Mouse (Mus musculus): ENCODE data around the gene Slain1. TPM values are rescaled to one million over a fixed set of nuclear protein-coding genes. Genes with fewer than 3 reads are reported as not detected.
"Not testable (repeated sequence)": the region's sequence is repeated elsewhere in the genome, so short reads cannot be mapped to it uniquely, and the experiment has no call there.

Slain1 gene
- polyA plus RNA-seq, 1 experiment from 2014 or later = 4.6 TPM

DNA sequence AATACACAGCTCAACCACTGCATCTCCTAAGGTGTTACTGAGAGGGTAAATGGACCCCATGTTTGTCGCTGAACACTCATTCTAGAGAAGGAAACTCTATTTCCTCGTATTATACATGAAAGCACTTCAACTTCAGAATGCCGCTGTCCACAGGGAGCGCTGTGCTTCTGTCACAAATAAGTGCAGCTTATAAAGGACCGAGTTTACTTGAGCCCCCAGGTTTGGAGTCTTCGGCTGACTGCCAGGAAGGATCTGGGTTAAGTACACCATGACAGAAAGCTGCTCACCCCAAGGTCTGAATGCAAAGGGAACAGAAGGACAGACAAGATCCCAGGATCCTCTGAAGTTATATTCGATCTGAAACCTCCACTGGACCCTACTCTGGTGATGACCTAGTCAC lies 91.2 kb downstream of the Slain1 start:
- DNase-seq (ENCODE audit: low spot score) = no peak
- H3K4me1 ChIP-seq = no peaks in the 10 kb centered on the region
- no peak overlapping the region for H3K27ac ChIP-seq (replicated peaks)
- no peaks in the 10 kb centered on the region for H3K9me3 ChIP-seq (replicated peaks)
- no peaks in the 10 kb centered on the region for H3K27me3 ChIP-seq (ENCODE audit: low read depth, poor library complexity, severe bottlenecking)
- no peaks in the 10 kb centered on the region for H3K36me3 ChIP-seq
- no peak overlapping the region for H3K4me3 ChIP-seq
- 87% methylated on average over 7 of the region's 7 CpGs for WGBS

- no peak for DNase-seq (ENCODE audit: low spot score)
- H3K27me3 ChIP-seq (ENCODE audit: low read depth, poor library complexity, severe bottlenecking) = no peaks in the 10 kb centered on the region
- no peaks in the 10 kb centered on the region for H3K36me3 ChIP-seq
- WGBS = 84% methylated on average over 8 of the region's 8 CpGs
- H3K9me3 ChIP-seq (replicated peaks) = no peaks in the 10 kb centered on the region
- H3K4me1 ChIP-seq = no peaks in the 10 kb centered on the region
- no peak overlapping the region for H3K4me3 ChIP-seq
- no peak overlapping the region for H3K27ac ChIP-seq (replicated peaks)
These were observed 92.1 kb downstream of the Slain1 start for GRCm38 (mm10) chr14:103742150-103742549.

- Histone ChIP-seq H3K36me3 (no peaks in the 10 kb centered on the region), H3K9me3 (replicated peaks) (no peaks in the 10 kb centered on the region), H3K27ac (replicated peaks) (no peak overlapping the region), H3K27me3 (ENCODE audit: low read depth, poor library complexity, severe bottlenecking) (no peaks in the 10 kb centered on the region), H3K4me1 (peaks cover 7% of the 10 kb centered on the region; the same call in 1 of the 2 replicates), H3K4me3 (no peak overlapping the region)
- DNase-seq (ENCODE audit: low spot score) = no peak
- WGBS = 83% methylated on average over 6 of the region's 6 CpGs
These were observed 97.3 kb downstream of the Slain1 start for GRCm38 (mm10) chr14:103747345-103747744.

DNA sequence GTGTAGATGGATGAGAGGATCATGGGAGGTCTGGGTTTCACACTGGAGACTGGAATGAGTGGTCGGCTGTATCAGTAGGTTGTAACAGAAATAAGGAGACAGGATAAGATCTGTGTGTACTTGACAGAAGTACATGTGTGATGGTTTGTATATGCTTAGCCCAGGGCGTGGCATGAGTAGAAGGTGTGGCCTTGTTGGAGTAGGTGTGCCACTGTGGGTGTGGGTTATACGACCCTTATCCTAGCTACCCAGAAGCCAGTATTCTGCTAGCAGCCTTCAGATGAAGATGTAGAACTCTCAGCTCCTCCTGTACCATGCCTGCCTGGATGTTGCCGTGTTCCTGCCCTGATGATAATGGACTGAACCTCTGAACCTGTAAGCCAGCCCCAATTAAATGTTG lies 100.6 kb downstream of the Slain1 start:
- 90% methylated on average over 4 of the region's 4 CpGs for WGBS
- DNase-seq (ENCODE audit: low spot score); H3K4me3 ChIP-seq; H3K9me3 ChIP-seq (replicated peaks); H3K36me3 ChIP-seq; H3K4me1 ChIP-seq; H3K27ac ChIP-seq (replicated peaks); H3K27me3 ChIP-seq (ENCODE audit: low read depth, poor library complexity, severe bottlenecking): not testable (repeated sequence)

- Histone ChIP-seq H3K4me3 (no peak overlapping the region), H3K36me3 (no peaks in the 10 kb centered on the region), H3K4me1 (peaks cover 7% of the 10 kb centered on the region; the same call in 1 of the 2 replicates), H3K27ac (replicated peaks) (no peak overlapping the region), H3K27me3 (ENCODE audit: low read depth, poor library complexity, severe bottlenecking) (no peaks in the 10 kb centered on the region), H3K9me3 (replicated peaks) (no peaks in the 10 kb centered on the region)
- no peak for DNase-seq (ENCODE audit: low spot score)
These were observed 101.4 kb downstream of the Slain1 start for GRCm38 (mm10) chr14:103751384-103751783.

- no peak overlapping the region for H3K27ac ChIP-seq (replicated peaks)
- 87% methylated on average over 7 of the region's 7 CpGs for WGBS
These were observed 102.7 kb downstream of the Slain1 start for GRCm38 (mm10) chr14:103752773-103753172.

GRCm38 (mm10) chr14:103754041-103754440 lies 104.0 kb downstream of the Slain1 start:
- Histone ChIP-seq H3K4me1 (peaks cover 5% of the 10 kb centered on the region; the same call in 1 of the 2 replicates), H3K36me3 (no peaks in the 10 kb centered on the region), H3K27me3 (ENCODE audit: low read depth, poor library complexity, severe bottlenecking) (no peaks in the 10 kb centered on the region), H3K4me3 (no peak overlapping the region), H3K27ac (replicated peaks) (no peak overlapping the region), H3K9me3 (replicated peaks) (no peaks in the 10 kb centered on the region)
- 89% methylated on average over 7 of the region's 7 CpGs for WGBS
- DNase-seq (ENCODE audit: low spot score) = no peak

More at GRCm38 (mm10) chr14:103752773-103753172, 102.7 kb downstream of the Slain1 start:
- Histone ChIP-seq H3K4me1 (peaks cover 7% of the 10 kb centered on the region; the same call in 1 of the 2 replicates), H3K36me3 (no peaks in the 10 kb centered on the region), H3K9me3 (replicated peaks) (no peaks in the 10 kb centered on the region), H3K27me3 (ENCODE audit: low read depth, poor library complexity, severe bottlenecking) (no peaks in the 10 kb centered on the region), H3K4me3 (no peak overlapping the region)
- no peak for DNase-seq (ENCODE audit: low spot score)

GRCm38 (mm10) chr14:103754465-103754864 lies 104.4 kb downstream of the Slain1 start:
- Histone ChIP-seq H3K4me1 (peaks cover under 1% of the 10 kb centered on the region; the same call in 1 of the 2 replicates), H3K4me3 (no peak overlapping the region), H3K27me3 (ENCODE audit: low read depth, poor library complexity, severe bottlenecking) (no peaks in the 10 kb centered on the region), H3K9me3 (replicated peaks) (no peaks in the 10 kb centered on the region), H3K27ac (replicated peaks) (no peak overlapping the region), H3K36me3 (no peaks in the 10 kb centered on the region)
- no peak for DNase-seq (ENCODE audit: low spot score)
- 93% methylated on average over 9 of the region's 9 CpGs for WGBS

Small RNA genes lying within 50 kb of the gene (microRNA-seq; reads per million reads assigned to microRNA genes)
- not detected for gene Gm22877

Other genes with a start within 250 kb of the Slain1 start
- gene Scel, start 136.9 kb upstream of the Slain1 start, polyA plus RNA-seq (2016; fragmentation: Nextera tagmentation; extraction: Ambion mirVana) = 0.22 and 0.38 TPM in 2 replicates
- 48.9 and 81.8 TPM in 2 replicates for gene Ednrb, start 194.2 kb downstream of the Slain1 start, polyA plus RNA-seq (2016; fragmentation: Nextera tagmentation; extraction: Ambion mirVana)